Mouse (Mus musculus) testis, adult 2 months (tissue): Measurements from ENCODE around the gene Tuba8.

ENCODE experiments used
- CTCF ChIP-seq: fragments of 200-500 bp; IDR thresholded peaks from 2 replicates; pipeline ENCODE4 v1.5.1; 2012; ENCODE audit warnings: low read depth, mild to moderate bottlenecking, inconsistent platforms, low read length, moderate library complexity; ENCODE audit not compliant: control insufficient read depth, insufficient read depth, insufficient replicate concordance
- POLR2A ChIP-seq: fragments of 200-500 bp; IDR thresholded peaks from 2 replicates; pipeline ENCODE4 v1.6.1; 2012; ENCODE audit warnings: low read depth, mild to moderate bottlenecking, inconsistent platforms, low read length, moderate library complexity; ENCODE audit not compliant: control insufficient read depth

DNA sequence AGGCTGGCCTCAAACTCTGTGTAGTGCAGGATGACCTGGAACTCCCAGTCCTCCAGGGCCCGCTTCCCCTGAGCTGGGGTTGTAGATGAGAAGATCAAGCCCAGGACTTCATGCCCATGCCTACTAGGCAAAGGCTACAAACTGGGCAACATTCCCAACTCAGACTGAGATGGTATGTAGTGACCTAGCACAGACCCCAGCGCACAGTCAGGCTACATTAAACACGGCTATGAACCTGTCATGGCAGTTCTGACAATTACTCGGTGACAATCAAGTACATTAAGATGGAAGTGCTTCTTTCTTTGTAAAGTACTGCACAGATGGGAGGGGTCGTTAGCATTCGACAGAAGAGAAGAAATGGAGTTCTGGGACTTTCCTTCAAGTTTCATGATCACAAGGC is 35.7 kb upstream of the Tuba8 start:
- TF ChIP-seq CTCF = no peak
- TF ChIP-seq POLR2A = no peak
